Mouse (Mus musculus): ENCODE data around the gene Meiob.

The Meiob gene

GRCm38 (mm10) chr17:24874405-24874745 is 70.3 kb downstream of the Meiob start:
- no peak for DNase-seq (ENCODE audit: low spot score)

- DNase-seq (ENCODE audit: low spot score): no peak
Measured at GRCm38 (mm10) chr17:24874989-24875388, 70.9 kb downstream of the Meiob start.

- no peak for DNase-seq (ENCODE audit: low spot score)
Measured at GRCm38 (mm10) chr17:24877336-24878116, 73.4 kb downstream of the Meiob start.

DNA sequence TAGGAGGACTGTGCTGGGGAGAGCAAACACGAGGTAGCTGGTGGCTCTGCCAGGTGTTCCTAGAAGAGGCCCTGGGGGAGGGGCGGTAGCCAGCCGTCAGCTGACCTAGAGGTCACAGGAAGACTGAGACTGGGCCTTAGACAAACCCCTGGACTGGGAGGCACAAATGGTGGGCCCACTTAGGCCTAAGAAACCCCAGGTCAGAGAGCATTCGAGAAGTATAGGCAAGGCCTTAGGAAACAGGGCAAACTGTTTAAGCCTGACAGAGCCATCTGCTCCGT is 74.0 kb downstream of the Meiob start:
- DNase-seq (ENCODE audit: low spot score): peak; percentile 53

- DNase-seq (ENCODE audit: low spot score): no peak
Measured at GRCm38 (mm10) chr17:24878531-24878930, 74.4 kb downstream of the Meiob start.

DNA sequence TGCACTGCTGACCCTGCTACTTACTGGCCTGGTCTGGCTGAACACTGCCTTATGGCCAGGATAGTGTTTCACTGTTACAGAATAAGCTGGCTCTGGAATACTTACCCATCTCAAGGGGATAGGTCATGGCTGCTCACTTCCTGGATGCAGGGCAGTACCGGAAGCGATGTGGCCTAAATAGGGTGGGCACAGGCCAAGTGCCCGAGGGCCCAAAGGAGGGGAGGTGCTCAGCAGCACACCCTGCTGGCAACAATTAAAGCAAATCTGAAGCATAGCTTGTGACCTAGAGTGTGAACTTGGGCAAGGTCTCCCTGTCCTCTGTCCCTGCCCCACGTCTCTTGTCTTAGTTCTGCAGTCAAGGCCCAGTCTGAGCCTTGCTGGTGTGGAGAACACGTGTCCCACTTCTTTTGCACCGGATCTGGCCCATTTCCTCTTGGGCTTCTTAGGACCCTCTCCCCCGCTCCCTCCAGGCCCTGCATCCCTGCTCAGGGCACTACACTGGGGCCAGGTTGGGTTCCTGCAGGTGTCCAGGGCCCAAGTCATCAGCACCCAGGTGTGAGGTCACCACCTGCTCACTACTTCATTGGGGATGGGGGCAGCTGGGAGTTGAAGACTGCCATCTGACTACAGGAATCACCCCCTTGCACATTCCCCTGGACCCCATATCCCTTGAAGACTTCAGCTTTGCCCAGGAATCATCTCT is 77.8 kb downstream of the Meiob start:
- no peak for DNase-seq (ENCODE audit: low spot score)

- DNase-seq (ENCODE audit: low spot score): no peak
Measured at GRCm38 (mm10) chr17:24884391-24884790, 80.3 kb downstream of the Meiob start.

DNA sequence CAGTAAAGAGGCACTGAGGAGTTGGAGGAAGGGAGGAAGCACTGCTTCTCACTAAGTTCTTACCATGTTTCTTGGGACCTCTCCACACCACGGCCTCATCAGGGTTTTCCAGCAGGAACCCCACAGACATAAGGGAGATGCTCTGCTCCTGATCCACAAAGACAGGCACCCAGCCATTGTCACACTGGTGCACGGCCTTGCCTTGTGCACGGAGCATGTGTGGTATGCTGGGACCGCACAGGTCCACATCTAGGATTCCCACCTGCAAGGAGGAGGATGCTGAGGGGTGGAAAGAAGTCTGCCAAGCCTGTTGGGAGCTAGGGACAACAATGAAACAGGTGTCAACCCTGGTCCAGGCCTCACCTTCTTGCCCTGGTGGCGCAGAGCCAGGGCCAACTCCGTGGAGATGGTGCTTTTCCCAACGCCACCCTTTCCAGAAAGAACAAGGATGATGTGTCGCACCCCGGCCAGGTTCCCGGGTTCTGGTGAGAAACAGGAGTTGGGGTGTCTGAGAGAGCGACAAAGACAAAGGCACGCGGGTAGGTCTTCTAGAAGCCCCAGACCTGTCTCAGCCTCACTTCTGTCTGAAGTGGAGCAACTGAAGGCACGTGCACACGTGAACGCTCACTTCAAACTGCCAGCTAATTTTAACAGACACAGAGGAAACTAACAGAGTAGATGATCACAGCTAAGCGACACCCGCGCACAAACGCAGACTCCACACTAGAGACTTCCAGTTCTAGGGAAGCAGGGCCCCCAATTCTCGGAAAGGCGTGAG is 81.5 kb downstream of the Meiob start:
- no peak for DNase-seq (ENCODE audit: low spot score)

- DNase-seq (ENCODE audit: low spot score): peak; percentile 100
Measured at GRCm38 (mm10) chr17:24886134-24886931, 82.2 kb downstream of the Meiob start, which contains the start of the genes Nubp2 and Spsb3. Nubp2 (minus strand) TSS chr17:24886349. Spsb3 (plus strand) TSS chr17:24886643.

DNA sequence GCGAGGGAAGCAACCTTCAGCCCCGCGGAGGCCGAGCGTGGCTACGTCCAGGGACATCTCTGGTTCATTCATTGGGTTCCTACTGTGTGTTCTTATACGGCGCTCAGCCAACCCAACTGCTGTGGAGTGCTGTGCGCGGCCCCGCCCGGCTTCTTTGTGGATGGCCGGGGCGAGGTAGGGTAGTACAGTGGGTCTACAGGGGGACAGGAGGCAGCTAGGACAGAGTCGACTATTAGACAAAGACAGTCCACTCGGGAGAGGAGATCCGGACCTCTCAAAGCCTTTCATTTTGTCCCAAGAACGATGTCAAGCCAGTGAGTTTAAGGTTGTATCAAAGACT is 82.8 kb downstream of the Meiob start:
- DNase-seq (ENCODE audit: low spot score): no peak

DNA sequence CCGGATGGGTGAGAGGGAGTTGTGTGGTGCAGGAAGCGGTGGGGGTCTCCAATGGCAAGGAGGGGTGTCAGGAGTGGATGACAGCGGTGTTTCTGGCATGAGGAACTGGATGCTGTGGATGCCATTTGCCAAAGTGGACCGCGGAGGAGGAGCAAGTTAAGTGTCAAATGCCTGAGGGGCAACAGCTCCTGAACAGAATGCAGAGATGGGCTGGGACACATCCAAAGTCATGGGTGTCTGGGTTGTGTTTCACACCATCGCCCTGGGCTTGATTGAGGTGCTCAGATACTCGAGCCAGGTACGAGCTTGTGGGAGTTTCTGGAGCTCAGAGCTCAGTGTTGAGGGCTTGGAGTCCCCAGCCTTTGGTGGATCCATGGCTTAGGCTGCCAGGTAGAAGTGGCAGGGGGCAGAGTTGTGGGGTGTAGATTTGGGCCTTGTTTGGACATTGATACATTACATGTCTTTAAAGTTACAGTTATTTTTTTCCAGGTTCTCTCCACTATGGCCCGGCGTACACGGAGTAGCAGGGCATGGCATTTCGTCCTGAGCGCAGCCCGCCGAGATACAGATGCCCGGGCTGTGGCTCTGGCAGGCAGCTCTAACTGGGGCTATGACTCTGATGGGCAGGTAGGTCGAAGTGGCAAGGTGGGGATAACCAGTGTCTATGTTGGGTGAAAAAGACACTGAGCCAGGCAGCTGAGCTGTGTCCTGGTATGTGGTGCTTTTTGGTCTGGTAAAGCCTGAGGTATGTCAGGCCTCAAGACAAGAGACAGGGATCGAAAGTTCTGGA is 83.4 kb downstream of the Meiob start:
- DNase-seq (ENCODE audit: low spot score): no peak

GRCm38 (mm10) chr17:24888862-24889261 is 84.8 kb downstream of the Meiob start:
- DNase-seq (ENCODE audit: low spot score): no peak

All from lung, postnatal 25 days (tissue).